Mouse (Mus musculus): ENCODE measurements around the gene Ifna15. TPM values are rescaled to one million over a fixed set of nuclear protein-coding genes. Genes with fewer than 3 reads are reported as not detected.

Ifna15 gene
- polyA plus RNA-seq, 1 experiment from 2014 or later = not detected

DNA sequence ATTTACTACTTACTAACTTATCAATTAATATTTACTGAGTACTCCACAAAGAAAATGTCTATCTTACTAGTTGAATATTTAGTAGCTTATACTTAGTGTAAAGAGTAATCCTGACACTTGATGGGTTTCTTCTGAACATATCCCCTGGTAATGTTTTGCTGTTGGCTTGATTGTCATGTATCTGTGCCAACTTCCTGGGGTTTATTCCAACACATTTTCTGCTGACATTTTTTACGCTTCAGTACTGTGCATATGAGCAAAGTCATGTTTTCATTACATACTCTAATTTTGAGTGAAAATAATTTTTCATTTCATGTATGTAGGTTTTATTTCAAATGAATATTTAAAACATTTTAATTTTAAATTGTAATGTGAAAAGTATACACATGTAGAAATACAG, 23.1 kb downstream of the Ifna15 start:
- no peak overlapping the region for H3K9ac ChIP-seq
- peak overlapping the region; percentile 80 for H3K27ac ChIP-seq
- no peaks in the 10 kb centered on the region for H3K36me3 ChIP-seq
- no peaks in the 10 kb centered on the region for H3K27me3 ChIP-seq
- H3K9me3 ChIP-seq (replicated peaks) = no peaks in the 10 kb centered on the region
- peaks cover 46% of the 10 kb centered on the region for H3K4me1 ChIP-seq (replicated peaks)
- H3K4me2 ChIP-seq = no peak overlapping the region; the same call in 1 of the 2 replicates
- no peak for DNase-seq
- no peak overlapping the region for H3K4me3 ChIP-seq (replicated peaks)
- WGBS (ENCODE audit: insufficient replicate concordance) = 77% methylated on average over 1 of the region's 1 CpGs
- no peak for ATAC-seq (ENCODE audit: low read depth)

DNA sequence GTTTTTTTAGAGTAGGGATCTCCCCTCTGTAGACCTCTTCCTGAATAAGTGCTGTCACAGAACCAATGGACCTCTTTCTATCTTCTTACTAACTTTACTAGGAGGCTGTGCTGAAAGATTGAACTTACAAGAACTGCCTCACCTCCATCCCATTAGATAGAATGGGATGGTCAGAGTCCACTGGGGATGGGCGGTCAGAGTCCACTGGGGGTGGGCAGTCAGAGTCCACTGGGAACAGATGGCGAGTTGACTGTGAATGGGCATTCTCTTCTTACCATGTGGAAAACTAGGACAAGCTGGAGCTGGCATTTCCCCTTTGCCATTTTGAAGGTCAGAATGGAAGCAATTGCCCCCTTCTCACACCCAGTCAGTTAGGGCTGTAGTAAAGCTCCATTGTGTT, 24.5 kb downstream of the Ifna15 start:
- Histone ChIP-seq H3K27me3 (no peaks in the 10 kb centered on the region), H3K36me3 (no peaks in the 10 kb centered on the region), H3K9ac (no peak overlapping the region), H3K4me3 (replicated peaks) (no peak overlapping the region), H3K4me1 (replicated peaks) (peaks cover 46% of the 10 kb centered on the region), H3K27ac (peak overlapping the region; percentile 34; the same call in 1 of the 2 replicates), H3K4me2 (no peak overlapping the region), H3K9me3 (replicated peaks) (no peaks in the 10 kb centered on the region)
- WGBS (ENCODE audit: insufficient replicate concordance) = 74% methylated on average over 2 of the region's 2 CpGs
- no peak for ATAC-seq (ENCODE audit: low read depth)
- DNase-seq = no peak

DNA sequence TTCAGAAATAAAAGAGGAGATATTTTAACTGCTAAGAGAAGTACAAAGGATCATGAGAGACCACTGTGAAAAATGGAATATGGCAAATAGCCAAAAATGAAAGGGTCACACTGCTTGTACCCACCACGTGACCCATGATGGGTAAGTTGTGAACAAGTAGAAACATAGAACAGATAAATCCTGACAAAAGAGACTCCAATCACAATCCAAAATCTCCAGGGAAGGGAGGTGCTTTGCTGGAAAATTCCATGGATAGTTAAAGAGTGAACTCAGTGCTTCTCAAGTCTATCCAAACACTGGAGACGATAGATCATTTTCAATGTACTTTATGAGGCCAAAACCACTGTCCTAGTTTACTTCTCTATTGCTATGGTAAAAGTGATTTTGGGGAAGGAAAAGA, 27.2 kb downstream of the Ifna15 start:
- 73% methylated on average over 2 of the region's 2 CpGs for WGBS (ENCODE audit: insufficient replicate concordance)
- H3K9ac ChIP-seq = no peak overlapping the region
- no peak overlapping the region for H3K4me2 ChIP-seq
- no peaks in the 10 kb centered on the region for H3K36me3 ChIP-seq
- H3K27me3 ChIP-seq = no peaks in the 10 kb centered on the region
- H3K4me1 ChIP-seq (replicated peaks) = peaks cover 29% of the 10 kb centered on the region
- H3K9me3 ChIP-seq (replicated peaks) = no peaks in the 10 kb centered on the region
- H3K4me3 ChIP-seq (replicated peaks) = no peak overlapping the region
- H3K27ac ChIP-seq = no peak overlapping the region
- ATAC-seq (ENCODE audit: low read depth) = no peak
- no peak for DNase-seq

- 65% methylated on average over 4 of the region's 4 CpGs for WGBS (ENCODE audit: insufficient replicate concordance)
- H3K9ac ChIP-seq = no peak overlapping the region
- H3K4me1 ChIP-seq (replicated peaks) = peaks cover 23% of the 10 kb centered on the region
- H3K27ac ChIP-seq = no peak overlapping the region
- no peaks in the 10 kb centered on the region for H3K36me3 ChIP-seq
- no peak overlapping the region for H3K4me3 ChIP-seq (replicated peaks)
- ATAC-seq (ENCODE audit: low read depth) (no peak), DNase-seq (no peak)
- H3K9me3 ChIP-seq (replicated peaks) = no peaks in the 10 kb centered on the region
- H3K4me2 ChIP-seq = no peak overlapping the region
- H3K27me3 ChIP-seq = no peaks in the 10 kb centered on the region
Measured at GRCm38 (mm10) chr4:88530271-88530670, 27.8 kb downstream of the Ifna15 start.

- H3K9me3 ChIP-seq (replicated peaks) = no peaks in the 10 kb centered on the region
- peaks cover 7% of the 10 kb centered on the region for H3K4me1 ChIP-seq (replicated peaks)
- WGBS (ENCODE audit: insufficient replicate concordance) = 43% methylated on average over 5 of the region's 5 CpGs
- H3K27ac ChIP-seq = peak overlapping the region; percentile 37
- no peak for DNase-seq
- no peak overlapping the region for H3K4me2 ChIP-seq
- H3K36me3 ChIP-seq = no peaks in the 10 kb centered on the region
- H3K27me3 ChIP-seq = no peaks in the 10 kb centered on the region
- ATAC-seq (ENCODE audit: low read depth) = peak; percentile 83
- no peak overlapping the region for H3K4me3 ChIP-seq (replicated peaks)
- no peak overlapping the region for H3K9ac ChIP-seq
Measured at GRCm38 (mm10) chr4:88526379-88527049, 31.5 kb downstream of the Ifna15 start.

- WGBS (ENCODE audit: insufficient replicate concordance) = 58% methylated on average over 3 of the region's 3 CpGs
- no peak for ATAC-seq (ENCODE audit: low read depth)
- H3K9ac ChIP-seq = no peak overlapping the region
- H3K9me3 ChIP-seq (replicated peaks) = no peaks in the 10 kb centered on the region
- H3K4me1 ChIP-seq (replicated peaks) = peaks cover 7% of the 10 kb centered on the region
- DNase-seq = no peak
- H3K36me3 ChIP-seq = no peaks in the 10 kb centered on the region
- no peaks in the 10 kb centered on the region for H3K27me3 ChIP-seq
- H3K27ac ChIP-seq = no peak overlapping the region
- H3K4me2 ChIP-seq = no peak overlapping the region
- no peak overlapping the region for H3K4me3 ChIP-seq (replicated peaks)
Measured at GRCm38 (mm10) chr4:88525393-88525792, 32.7 kb downstream of the Ifna15 start.

DNA sequence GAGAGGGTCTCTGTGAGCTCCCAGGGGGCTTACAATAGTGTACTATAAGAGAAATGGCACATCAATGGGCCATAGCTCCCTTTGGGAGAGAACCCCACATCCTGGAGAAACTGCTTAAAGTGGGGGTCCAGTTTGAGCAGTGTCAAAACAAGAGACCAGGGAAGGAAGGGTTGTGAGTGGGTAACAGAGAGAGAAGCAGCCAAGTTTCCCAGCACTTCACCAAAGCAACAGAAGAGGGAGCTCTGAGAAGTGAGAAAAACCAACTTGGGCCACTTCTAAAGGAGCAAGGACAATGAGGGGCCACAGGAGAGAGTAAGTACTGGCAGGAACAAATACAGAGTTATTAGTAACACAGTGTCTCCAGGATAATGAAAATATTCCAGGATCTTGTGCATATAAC, 34.8 kb downstream of the Ifna15 start:
- Histone ChIP-seq H3K27ac (no peak overlapping the region), H3K4me3 (replicated peaks) (no peak overlapping the region), H3K4me1 (replicated peaks) (peaks cover 4% of the 10 kb centered on the region), H3K36me3 (no peaks in the 10 kb centered on the region), H3K27me3 (no peaks in the 10 kb centered on the region), H3K9me3 (replicated peaks) (no peaks in the 10 kb centered on the region), H3K9ac (no peak overlapping the region), H3K4me2 (no peak overlapping the region)
- DNase-seq (no peak), ATAC-seq (ENCODE audit: low read depth) (no peak; the same call in 1 of the 2 replicates)

DNA sequence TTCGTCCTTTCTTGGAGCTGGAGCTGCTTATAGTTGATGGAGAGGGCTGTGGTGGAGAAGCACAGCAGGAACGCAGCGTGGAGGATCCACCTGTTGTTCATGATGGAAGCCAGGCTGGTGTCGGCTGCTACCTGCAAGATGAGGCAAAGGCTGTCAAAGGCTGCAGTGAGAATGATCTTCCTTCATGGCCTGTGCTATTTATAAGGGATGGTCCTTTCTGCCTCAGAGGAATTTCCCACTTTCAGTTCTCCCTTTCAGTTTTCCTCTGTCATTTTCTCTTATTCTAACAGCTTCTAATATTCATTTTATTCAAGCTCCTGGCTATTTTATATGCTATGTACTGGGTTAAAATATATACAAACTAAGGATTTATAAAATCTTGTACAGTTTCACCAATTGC, 35.4 kb downstream of the Ifna15 start, which contains the start of gene Ifnb1:
Gene Ifnb1, minus strand, starts transcription at position 101 of the 400 bp plus-strand sequence.
- no peak within 1 kb of the TSS for H3K4me3 ChIP-seq (replicated peaks)
- DNase-seq (no peak), ATAC-seq (ENCODE audit: low read depth) (no peak)
- H3K9me3 ChIP-seq (replicated peaks) = no peaks in the 10 kb centered on the region
- H3K27me3 ChIP-seq = no peaks in the 10 kb centered on the region
- no peak within 1 kb of the TSS for H3K9ac ChIP-seq
- H3K27ac ChIP-seq = no peak within 1 kb of the TSS
- 69% methylated on average over 4 of the region's 4 CpGs for whole genome bisulfite sequencing (ENCODE audit: insufficient replicate concordance)
- no peaks in the 10 kb centered on the region for H3K36me3 ChIP-seq
- peaks cover 4% of the 10 kb centered on the region for H3K4me1 ChIP-seq (replicated peaks)
- no peak within 1 kb of the TSS for H3K4me2 ChIP-seq

DNA sequence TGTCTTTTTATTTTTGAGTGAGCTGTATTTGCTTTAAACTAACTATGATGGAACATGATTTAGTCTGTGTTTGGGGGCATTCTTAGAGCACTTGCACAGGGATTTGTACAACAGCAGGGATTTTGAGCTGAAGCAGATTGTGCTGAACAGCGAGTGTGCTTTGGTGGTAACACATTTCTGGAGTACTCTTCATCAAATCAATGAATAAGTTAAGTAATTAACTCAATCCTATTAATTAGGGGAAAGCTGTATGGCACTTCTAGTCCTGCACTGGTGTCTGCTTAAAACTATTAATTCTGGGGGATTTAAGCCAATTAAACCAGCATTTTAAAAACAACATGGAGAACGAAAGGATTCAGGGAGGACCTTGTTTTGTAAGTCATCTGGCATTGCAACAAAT, 40.1 kb downstream of the Ifna15 start:
- H3K27ac ChIP-seq = no peak overlapping the region
- no peak overlapping the region for H3K4me2 ChIP-seq
- no peaks in the 10 kb centered on the region for H3K9me3 ChIP-seq (replicated peaks)
- WGBS (ENCODE audit: insufficient replicate concordance) = 71% methylated on average over 2 of the region's 2 CpGs
- ATAC-seq (ENCODE audit: low read depth) (no peak), DNase-seq (no peak)
- H3K27me3 ChIP-seq = no peaks in the 10 kb centered on the region
- H3K9ac ChIP-seq = no peak overlapping the region
- peaks cover 27% of the 10 kb centered on the region for H3K4me1 ChIP-seq (replicated peaks)
- no peaks in the 10 kb centered on the region for H3K36me3 ChIP-seq
- no peak overlapping the region for H3K4me3 ChIP-seq (replicated peaks)

- ATAC-seq (ENCODE audit: low read depth) = peak; percentile 45
- Histone ChIP-seq H3K27me3 (no peaks in the 10 kb centered on the region), H3K4me3 (replicated peaks) (no peak overlapping the region), H3K4me2 (peak overlapping the region; percentile 0; the same call in 1 of the 2 replicates), H3K27ac (0 out of 2 replicates have a peak overlapping the region, but pooled peaks have one; percentile 15), H3K4me1 (replicated peaks) (peaks cover 30% of the 10 kb centered on the region), H3K9ac (no peak overlapping the region), H3K36me3 (no peaks in the 10 kb centered on the region), H3K9me3 (replicated peaks) (no peaks in the 10 kb centered on the region)
- no peak for DNase-seq
- 2% methylated on average over 4 of the region's 4 CpGs for WGBS (ENCODE audit: insufficient replicate concordance)
Measured at GRCm38 (mm10) chr4:88515711-88516211, 42.3 kb downstream of the Ifna15 start.

DNA sequence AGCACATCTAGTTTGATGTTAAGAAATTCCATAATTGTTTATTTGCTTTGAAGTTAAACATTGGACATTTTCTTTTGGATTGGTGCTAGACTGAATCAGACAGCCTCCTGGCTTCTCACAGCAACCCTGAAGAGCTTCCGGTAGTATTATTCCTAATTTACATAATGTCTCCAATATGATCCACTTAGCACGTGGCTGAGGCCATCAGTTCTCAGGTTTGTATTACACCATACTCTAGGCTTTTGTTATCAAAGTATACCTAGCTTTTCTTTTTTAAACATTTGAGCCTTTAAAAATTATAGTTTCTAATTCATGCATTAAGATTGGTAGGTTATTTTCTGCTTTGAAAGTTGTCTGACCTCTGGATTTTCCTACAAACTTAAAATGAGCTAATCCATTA, 42.8 kb downstream of the Ifna15 start:
- WGBS (ENCODE audit: insufficient replicate concordance) = 46% methylated on average over 2 of the region's 2 CpGs
- DNase-seq = no peak
- Histone ChIP-seq H3K9me3 (replicated peaks) (no peaks in the 10 kb centered on the region), H3K27me3 (no peaks in the 10 kb centered on the region), H3K4me2 (peak overlapping the region; percentile 15; the same call in 1 of the 2 replicates), H3K4me3 (replicated peaks) (no peak overlapping the region), H3K36me3 (no peaks in the 10 kb centered on the region), H3K27ac (0 out of 2 replicates have a peak overlapping the region, but pooled peaks have one; percentile 15), H3K9ac (no peak overlapping the region; the same call in 1 of the 2 replicates), H3K4me1 (replicated peaks) (peaks cover 30% of the 10 kb centered on the region)
- no peak for ATAC-seq (ENCODE audit: low read depth)

GRCm38 (mm10) chr4:88514403-88514802, 43.6 kb downstream of the Ifna15 start:
- H3K27ac ChIP-seq = no peak overlapping the region
- DNase-seq (peak; percentile 25), ATAC-seq (ENCODE audit: low read depth) (peak; percentile 51; the same call in 1 of the 2 replicates)

More at GRCm38 (mm10) chr4:88514403-88514802, 43.6 kb downstream of the Ifna15 start:
- no peak overlapping the region for H3K4me3 ChIP-seq (replicated peaks)
- WGBS (ENCODE audit: insufficient replicate concordance) = 28% methylated on average over 4 of the region's 4 CpGs
- no peaks in the 10 kb centered on the region for H3K36me3 ChIP-seq
- H3K9me3 ChIP-seq (replicated peaks) = no peaks in the 10 kb centered on the region
- no peaks in the 10 kb centered on the region for H3K27me3 ChIP-seq
- H3K4me1 ChIP-seq (replicated peaks) = peaks cover 30% of the 10 kb centered on the region
- no peak overlapping the region for H3K4me2 ChIP-seq
- H3K9ac ChIP-seq = no peak overlapping the region
